Mouse (Mus musculus): ENCODE data around the gene Ninj1. TPM values are rescaled to one million over a fixed set of nuclear protein-coding genes. Genes with fewer than 3 reads are reported as not detected.

The Ninj1 gene
- polyA plus RNA-seq, 1 experiment from 2014 or later = 47.5 TPM

DNA sequence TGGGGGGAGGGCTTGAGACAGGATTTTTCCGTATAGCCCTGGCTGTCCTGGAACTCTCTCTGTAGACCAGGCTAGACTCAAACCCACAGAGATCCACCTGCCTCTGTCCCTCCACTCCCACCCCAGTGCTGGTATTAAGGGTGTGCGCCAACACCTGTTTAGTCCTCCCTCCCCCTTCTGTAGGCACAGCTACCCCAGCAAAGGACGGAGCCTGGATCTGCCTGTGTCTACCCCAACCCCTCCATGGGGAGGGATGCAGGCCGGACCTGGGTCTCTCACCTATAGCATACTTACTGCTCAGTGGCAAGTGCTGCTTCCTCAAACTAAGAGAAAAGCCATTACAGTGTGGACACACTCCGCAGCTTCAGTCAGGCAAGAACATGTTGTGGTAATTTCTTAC, 7.0 kb upstream of the Ninj1 start:
- 80% methylated on average over 5 of the region's 5 CpGs for WGBS
- no peak for ATAC-seq (ENCODE audit: low read depth)

GRCm38 (mm10) chr13:49180691-49181090, 6.6 kb upstream of the Ninj1 start:
- H3K9ac ChIP-seq (ENCODE audit: low read length) = no peak overlapping the region
- H3K36me3 ChIP-seq (ENCODE audit: control insufficient read depth, insufficient read depth, low read length) = no peaks in the 10 kb centered on the region
- no peaks in the 10 kb centered on the region for H3K27me3 ChIP-seq (ENCODE audit: control insufficient read depth, insufficient read depth, low read depth, low read length)
- ATAC-seq (ENCODE audit: low read depth) = no peak
- H3K4me3 ChIP-seq (ENCODE audit: low read length) = no peak overlapping the region
- H3K4me2 ChIP-seq (ENCODE audit: low read depth, low read length) = no peak overlapping the region
- H3K27ac ChIP-seq (ENCODE audit: low read length) = no peak overlapping the region
- WGBS = 50% methylated on average over 1 of the region's 1 CpGs
- peaks cover 8% of the 10 kb centered on the region for H3K4me1 ChIP-seq (replicated peaks; ENCODE audit: control insufficient read depth, insufficient read depth, low read length)
- no peaks in the 10 kb centered on the region for H3K9me3 ChIP-seq (ENCODE audit: control insufficient read depth, low read length)

More for the DNA sequence above, 7.0 kb upstream of the Ninj1 start:
- H3K9ac ChIP-seq (ENCODE audit: low read length) = no peak overlapping the region
- no peaks in the 10 kb centered on the region for H3K27me3 ChIP-seq (ENCODE audit: control insufficient read depth, insufficient read depth, low read depth, low read length)
- H3K9me3 ChIP-seq (ENCODE audit: control insufficient read depth, low read length) = no peaks in the 10 kb centered on the region
- peaks cover 8% of the 10 kb centered on the region for H3K4me1 ChIP-seq (replicated peaks; ENCODE audit: control insufficient read depth, insufficient read depth, low read length)
- no peaks in the 10 kb centered on the region for H3K36me3 ChIP-seq (ENCODE audit: control insufficient read depth, insufficient read depth, low read length)
- H3K4me2 ChIP-seq (ENCODE audit: low read depth, low read length) = no peak overlapping the region
- H3K27ac ChIP-seq (ENCODE audit: low read length) = no peak overlapping the region
- H3K4me3 ChIP-seq (ENCODE audit: low read length) = no peak overlapping the region

GRCm38 (mm10) chr13:49181411-49181984, 5.8 kb upstream of the Ninj1 start:
- no peak overlapping the region for H3K27ac ChIP-seq (ENCODE audit: low read length)
- no peak overlapping the region for H3K4me2 ChIP-seq (ENCODE audit: low read depth, low read length)
- H3K4me3 ChIP-seq (ENCODE audit: low read length) = no peak overlapping the region
- H3K36me3 ChIP-seq (ENCODE audit: control insufficient read depth, insufficient read depth, low read length) = no peaks in the 10 kb centered on the region
- H3K4me1 ChIP-seq (replicated peaks; ENCODE audit: control insufficient read depth, insufficient read depth, low read length) = peaks cover 9% of the 10 kb centered on the region
- WGBS = 86% methylated on average over 3 of the region's 3 CpGs
- no peaks in the 10 kb centered on the region for H3K9me3 ChIP-seq (ENCODE audit: control insufficient read depth, low read length)
- H3K27me3 ChIP-seq (ENCODE audit: control insufficient read depth, insufficient read depth, low read depth, low read length) = no peaks in the 10 kb centered on the region
- ATAC-seq (ENCODE audit: low read depth) = no peak
- H3K9ac ChIP-seq (ENCODE audit: low read length) = no peak overlapping the region

GRCm38 (mm10) chr13:49183161-49183560, 4.1 kb upstream of the Ninj1 start:
- ATAC-seq (ENCODE audit: low read depth) = no peak
- no peaks in the 10 kb centered on the region for H3K36me3 ChIP-seq (ENCODE audit: control insufficient read depth, insufficient read depth, low read length)
- WGBS = 48% methylated on average over 5 of the region's 5 CpGs
- no peaks in the 10 kb centered on the region for H3K27me3 ChIP-seq (ENCODE audit: control insufficient read depth, insufficient read depth, low read depth, low read length)
- H3K9ac ChIP-seq (ENCODE audit: low read length) = no peak overlapping the region
- peaks cover 19% of the 10 kb centered on the region for H3K4me1 ChIP-seq (replicated peaks; ENCODE audit: control insufficient read depth, insufficient read depth, low read length)
- no peak overlapping the region for H3K4me3 ChIP-seq (ENCODE audit: low read length)
- no peak overlapping the region for H3K4me2 ChIP-seq (ENCODE audit: low read depth, low read length)
- H3K9me3 ChIP-seq (ENCODE audit: control insufficient read depth, low read length) = no peaks in the 10 kb centered on the region
- no peak overlapping the region for H3K27ac ChIP-seq (ENCODE audit: low read length)

GRCm38 (mm10) chr13:49183646-49184045, 3.6 kb upstream of the Ninj1 start:
- Histone ChIP-seq H3K36me3 (ENCODE audit: control insufficient read depth, insufficient read depth, low read length) (no peaks in the 10 kb centered on the region), H3K4me1 (replicated peaks; ENCODE audit: control insufficient read depth, insufficient read depth, low read length) (peaks cover 22% of the 10 kb centered on the region), H3K27ac (ENCODE audit: low read length) (no peak overlapping the region), H3K9ac (ENCODE audit: low read length) (no peak overlapping the region), H3K4me2 (ENCODE audit: low read depth, low read length) (no peak overlapping the region), H3K4me3 (ENCODE audit: low read length) (no peak overlapping the region), H3K27me3 (ENCODE audit: control insufficient read depth, insufficient read depth, low read depth, low read length) (no peaks in the 10 kb centered on the region), H3K9me3 (ENCODE audit: control insufficient read depth, low read length) (no peaks in the 10 kb centered on the region)
- ATAC-seq (ENCODE audit: low read depth) = no peak
- WGBS = 34% methylated on average over 5 of the region's 5 CpGs

GRCm38 (mm10) chr13:49186798-49187287, 442 bp upstream of the Ninj1 start:
- Histone ChIP-seq H3K4me3 (ENCODE audit: low read length) (peak overlapping the region; percentile 84), H3K4me2 (ENCODE audit: low read depth, low read length) (peak overlapping the region; percentile 99), H3K36me3 (ENCODE audit: control insufficient read depth, insufficient read depth, low read length) (no peaks in the 10 kb centered on the region), H3K9ac (ENCODE audit: low read length) (peak overlapping the region; percentile 67), H3K27me3 (ENCODE audit: control insufficient read depth, insufficient read depth, low read depth, low read length) (no peaks in the 10 kb centered on the region), H3K9me3 (ENCODE audit: control insufficient read depth, low read length) (no peaks in the 10 kb centered on the region), H3K4me1 (replicated peaks; ENCODE audit: control insufficient read depth, insufficient read depth, low read length) (peaks cover 22% of the 10 kb centered on the region), H3K27ac (ENCODE audit: low read length) (peak overlapping the region; percentile 77)
- WGBS = 18% methylated on average over 11 of the region's 11 CpGs
- ATAC-seq (ENCODE audit: low read depth) = peak; percentile 49

- H3K9ac ChIP-seq (ENCODE audit: low read length) = peak overlapping the region; percentile 81
- H3K4me3 ChIP-seq (ENCODE audit: low read length) = peak overlapping the region; percentile 84
- peak; percentile 5; the same call in 1 of the 2 replicates for ATAC-seq (ENCODE audit: low read depth)
- WGBS = 21% methylated on average over 14 of the region's 15 CpGs
- no peaks in the 10 kb centered on the region for H3K36me3 ChIP-seq (ENCODE audit: control insufficient read depth, insufficient read depth, low read length)
- peak overlapping the region; percentile 99 for H3K4me2 ChIP-seq (ENCODE audit: low read depth, low read length)
- no peaks in the 10 kb centered on the region for H3K27me3 ChIP-seq (ENCODE audit: control insufficient read depth, insufficient read depth, low read depth, low read length)
- H3K27ac ChIP-seq (ENCODE audit: low read length) = no peak overlapping the region
- H3K9me3 ChIP-seq (ENCODE audit: control insufficient read depth, low read length) = no peaks in the 10 kb centered on the region
- peaks cover 22% of the 10 kb centered on the region for H3K4me1 ChIP-seq (replicated peaks; ENCODE audit: control insufficient read depth, insufficient read depth, low read length)
Observed at GRCm38 (mm10) chr13:49188219-49188965, 1.1 kb downstream of the Ninj1 start.

GRCm38 (mm10) chr13:49188966-49189360, 1.7 kb downstream of the Ninj1 start:
- 44% methylated on average over 2 of the region's 2 CpGs for WGBS

DNA sequence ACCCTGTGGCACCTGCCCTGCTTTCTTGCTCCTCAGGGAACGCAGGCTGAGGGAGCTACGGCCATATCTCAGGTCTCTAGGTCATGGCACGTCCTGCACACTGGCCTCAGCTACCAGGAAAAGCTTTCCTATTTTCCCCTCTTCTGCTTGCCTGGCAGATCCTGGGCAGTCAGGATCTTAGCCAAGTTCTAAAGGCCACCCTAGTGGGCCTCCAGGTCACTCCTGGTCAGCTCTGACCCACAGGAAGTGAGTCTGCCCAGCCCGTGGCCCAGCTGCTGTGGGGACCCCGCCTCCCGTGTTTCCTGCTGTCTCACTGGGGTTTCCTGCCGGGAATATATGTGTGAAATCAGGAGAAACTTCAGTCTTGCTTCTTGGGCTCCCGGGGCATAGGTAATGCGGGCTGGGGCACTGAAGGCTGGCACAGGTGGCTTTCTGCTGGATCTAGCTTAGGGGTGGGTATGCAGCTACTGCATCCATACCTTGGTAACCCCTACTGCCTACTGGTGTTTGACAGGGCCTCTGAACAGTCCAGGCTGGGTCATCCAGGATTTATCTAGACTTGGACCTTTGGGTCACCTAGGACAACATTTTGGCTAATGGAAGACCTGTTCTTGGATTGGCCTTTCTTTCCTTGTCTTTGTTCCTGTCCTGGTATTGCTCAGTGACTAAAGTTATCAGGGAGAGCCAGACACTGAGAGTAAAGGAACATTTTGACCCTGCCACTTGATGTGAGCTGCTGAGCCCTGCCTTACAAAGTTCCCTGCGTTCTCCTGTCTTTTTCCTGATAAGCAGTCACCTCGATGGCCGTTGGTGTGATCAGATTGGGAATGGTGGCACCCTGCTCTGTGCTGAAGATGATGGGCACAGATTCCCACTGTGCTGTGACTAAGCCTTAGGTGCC, 2.9 kb downstream of the Ninj1 start:
- 50% methylated on average over 12 of the region's 12 CpGs for WGBS

More at GRCm38 (mm10) chr13:49188966-49189360, 1.7 kb downstream of the Ninj1 start:
- Histone ChIP-seq H3K4me1 (replicated peaks; ENCODE audit: control insufficient read depth, insufficient read depth, low read length) (peaks cover 22% of the 10 kb centered on the region), H3K4me3 (ENCODE audit: low read length) (no peak overlapping the region), H3K9me3 (ENCODE audit: control insufficient read depth, low read length) (no peaks in the 10 kb centered on the region), H3K27me3 (ENCODE audit: control insufficient read depth, insufficient read depth, low read depth, low read length) (no peaks in the 10 kb centered on the region), H3K27ac (ENCODE audit: low read length) (no peak overlapping the region), H3K4me2 (ENCODE audit: low read depth, low read length) (no peak overlapping the region), H3K9ac (ENCODE audit: low read length) (no peak overlapping the region), H3K36me3 (ENCODE audit: control insufficient read depth, insufficient read depth, low read length) (no peaks in the 10 kb centered on the region)
- no peak for ATAC-seq (ENCODE audit: low read depth)

More for the DNA sequence above, 2.9 kb downstream of the Ninj1 start:
- Histone ChIP-seq H3K27me3 (ENCODE audit: control insufficient read depth, insufficient read depth, low read depth, low read length) (no peaks in the 10 kb centered on the region), H3K4me3 (ENCODE audit: low read length) (no peak overlapping the region), H3K9me3 (ENCODE audit: control insufficient read depth, low read length) (no peaks in the 10 kb centered on the region), H3K36me3 (ENCODE audit: control insufficient read depth, insufficient read depth, low read length) (no peaks in the 10 kb centered on the region), H3K4me1 (replicated peaks; ENCODE audit: control insufficient read depth, insufficient read depth, low read length) (peaks cover 22% of the 10 kb centered on the region), H3K9ac (ENCODE audit: low read length) (no peak overlapping the region; the same call in none of the 2 replicates), H3K27ac (ENCODE audit: low read length) (no peak overlapping the region), H3K4me2 (ENCODE audit: low read depth, low read length) (peak overlapping the region; percentile 10; the same call in 1 of the 2 replicates)
- no peak for ATAC-seq (ENCODE audit: low read depth)

All from lung, embryonic 16.5 days (tissue).